Comparison of ENCODE assay signal across 12 mouse cellular contexts in the genomic region with DNA sequence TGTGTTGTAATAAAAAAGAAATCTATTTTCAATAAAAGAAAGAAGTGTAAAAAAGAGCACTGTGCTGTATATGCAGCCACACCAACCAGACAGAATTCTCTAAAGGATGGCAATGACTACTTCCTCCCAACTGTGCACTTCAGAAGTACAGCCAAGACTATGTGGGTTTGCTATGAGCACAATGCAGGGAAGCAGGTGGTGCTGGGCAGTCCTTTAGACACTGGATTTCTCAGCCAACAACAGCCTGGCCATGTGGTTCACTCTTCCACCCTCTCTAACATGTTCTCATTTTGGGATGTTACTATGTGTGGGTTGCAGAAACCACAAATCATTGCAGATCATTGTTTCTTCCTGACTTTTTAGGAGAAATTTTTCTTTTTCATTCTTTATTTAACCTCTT.
DNase-seq lines count a peak whose midpoint lies in the region.
"Had no signal": no experiment of that assay in that cellular context is flagged by ENCODE, and none has a peak within 500 bp of the region (broad histone marks: within the 10 kb centered on the region; RNA-seq: fewer than 3 reads in every experiment).

No protein-coding gene starts in this region.

- peak; percentile 71 for DNase-seq in right cerebral cortex, adult 18-20 months
- DNase-seq in right cerebral cortex, postnatal 4 days = no peak
- DNase-seq in layer of hippocampus, adult 18-20 months (ENCODE audit: low spot score in 2 of 2) = peak; percentile 39 to 55
- peak; percentile 25 to 65 for DNase-seq in left cerebral cortex, adult 9 months (ENCODE audit: low spot score in 2 of 2)
- DNase-seq in heart, postnatal 25 days (ENCODE audit: low spot score) = no peak
- no peak for DNase-seq in heart, adult 18-20 months
- DNase-seq in urinary bladder, adult 18-20 months (ENCODE audit: low spot score in 2 of 2) = no peak
- DNase-seq: adrenal gland, postnatal 10 days; gastrocnemius, postnatal 14 days; lung, adult 18-20 months; lung, postnatal 4 days; retina, postnatal 1 day had no signal

- intact Hi-C loops in heart, postnatal 25 days (cut with DNase I) = no loop called here

Comparison
In these comparisons a context has a peak if more than half of its experiments do, and no peak if none do; other contexts are left out.
1. DNase-seq: peak in right cerebral cortex, adult 18-20 months (single experiment), layer of hippocampus, adult 18-20 months (2 of 2) and left cerebral cortex, adult 9 months (2 of 2); none in right cerebral cortex, postnatal 4 days (single experiment), heart, postnatal 25 days (single experiment), heart, adult 18-20 months (0 of 2) and urinary bladder, adult 18-20 months (0 of 2).